Mouse (Mus musculus) G1E (cell line): ENCODE results near the gene Olfr963. TPM values are rescaled to one million over a fixed set of nuclear protein-coding genes. Genes with fewer than 3 reads are reported as not detected.
"Not testable (repeated sequence)": the region's sequence is repeated elsewhere in the genome, so short reads cannot be mapped to it uniquely, and the experiment has no call there.

Source experiments
- ATAC-seq: 2 replicates; pipeline ENCODE4 v1.8.0; 2016; ENCODE audit warnings: mild to moderate bottlenecking; ENCODE audit not compliant: insufficient number of reproducible peaks, poor library complexity, low FRiP score, severe bottlenecking; ENCODE audit errors: extremely low read depth
- DNase-seq: peaks from one replicate; pipeline ENCODE4 v3.0.0; 2012; ENCODE audit warnings: low spot score
- H3K27me3 ChIP-seq: 2 replicates; pipeline ENCODE4 v1.6.1; 2012; ENCODE audit warnings: mild to moderate bottlenecking, low read length, inconsistent platforms; ENCODE audit not compliant: insufficient read depth
- H3K36me3 ChIP-seq: replicated peaks from 2 replicates; pipeline ENCODE3; 2012; ENCODE audit warnings: mild to moderate bottlenecking, inconsistent platforms
- H3K4me1 ChIP-seq: 2 replicates; pipeline ENCODE4 v1.6.1; 2012; ENCODE audit warnings: low read depth, low read length, inconsistent platforms, mixed read lengths; ENCODE audit not compliant: insufficient read depth
- H3K4me3 ChIP-seq: 2 replicates; pipeline ENCODE4 v1.5.1; 2012; ENCODE audit warnings: low read depth, mild to moderate bottlenecking, inconsistent platforms, low read length, moderate library complexity, mixed read lengths
- H3K9me3 ChIP-seq: replicated peaks from 2 replicates; pipeline ENCODE4 v1.6.1; 2012; ENCODE audit warnings: inconsistent platforms
- CTCF ChIP-seq: IDR thresholded peaks from 2 replicates; pipeline ENCODE4 v1.5.1; 2012; ENCODE audit warnings: low read depth, low read length, inconsistent platforms, mixed read lengths
- GATA1 ChIP-seq: IDR thresholded peaks from 2 replicates; pipeline ENCODE4 v1.6.1; 2012; ENCODE audit warnings: borderline replicate concordance, low read length, inconsistent platforms, mixed read lengths
- GATA2 ChIP-seq: IDR thresholded peaks from 2 replicates; pipeline ENCODE4 v1.6.1; 2012; ENCODE audit warnings: low read depth, low read length, inconsistent platforms, borderline replicate concordance
- POLR2AphosphoS5 ChIP-seq: IDR thresholded peaks from 2 replicates; pipeline ENCODE4 v1.6.1; 2012; ENCODE audit warnings: low read depth, low read length, inconsistent platforms; ENCODE audit not compliant: insufficient replicate concordance
- TAL1 ChIP-seq: conservative IDR thresholded peaks from 2 replicates; pipeline ENCODE4 v1.6.1; 2012; ENCODE audit warnings: low read depth, low read length, inconsistent platforms, mixed read lengths
- polyA plus RNA-seq: library from polyadenylated mRNA; stranded (reverse); fragments of >175 nt; gene quantifications from 2 replicates; pipeline ENCODE4 v1.2.3, GENCODE M21; 2012
- total RNA-seq, 2 experiments: library from RNA; stranded (forward) in 1 of 2; stranded (reverse) in 1 of 2; fragments of 200-1000 nt in 1 of 2; fragments of >200 nt in 1 of 2; fragmentation: Nextera tagmentation in 1 of 2; gene quantifications; 2 replicates each; pipeline ENCODE4 v1.2.3; 2014 to 2017

Olfr963 gene
- total and polyA plus RNA-seq, 3 experiments = not detected

DNA sequence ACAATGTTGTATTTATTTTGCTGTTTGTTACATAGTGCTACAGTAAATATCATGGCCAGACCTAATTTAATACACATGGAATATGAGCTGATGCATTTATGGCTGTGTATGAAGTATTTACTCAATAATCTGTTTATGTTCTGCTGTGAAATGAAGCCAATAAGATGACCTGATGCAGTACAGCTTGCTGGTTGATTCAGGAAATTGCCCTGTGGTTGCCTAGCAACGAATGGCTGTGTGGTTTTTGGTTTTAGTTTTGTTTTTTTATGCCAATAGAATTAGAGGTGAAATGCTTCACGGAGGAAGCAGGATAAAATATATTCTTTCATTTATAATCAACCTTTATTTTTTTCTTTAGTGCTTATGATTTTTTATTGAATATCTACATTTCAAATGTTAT is 12.3 kb downstream of the Olfr963 start:
- Histone ChIP-seq H3K4me3 (no peak overlapping the region), H3K27me3 (no peaks in the 10 kb centered on the region), H3K9me3 (no peaks in the 10 kb centered on the region), H3K36me3 (no peaks in the 10 kb centered on the region), H3K4me1 (no peaks in the 10 kb centered on the region)
- ATAC-seq (no peak), DNase-seq (no peak)
- TF ChIP-seq CTCF = no peak
- TF ChIP-seq TAL1 = no peak
- no peak for TF ChIP-seq GATA2
- TF ChIP-seq GATA1 = no peak
- no peak for TF ChIP-seq POLR2AphosphoS5

DNA sequence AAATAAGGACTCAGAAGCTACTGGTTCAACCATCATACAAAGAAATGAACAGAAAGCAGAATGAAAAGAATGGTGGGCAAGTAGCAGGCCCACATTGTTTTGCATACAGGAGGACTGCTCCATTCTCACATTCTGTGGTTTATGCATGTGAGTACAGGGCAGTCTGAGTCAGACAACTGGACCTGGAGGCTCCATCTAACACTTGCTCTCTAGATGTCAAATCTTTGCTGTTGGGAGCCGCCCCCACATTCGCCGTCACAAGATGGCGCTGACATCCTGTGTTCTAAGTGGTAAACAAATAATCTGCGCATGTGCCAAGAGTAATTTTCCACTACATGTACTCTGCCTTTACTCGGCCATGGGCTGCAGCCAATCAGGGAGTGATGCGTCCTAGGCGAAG is 34.1 kb downstream of the Olfr963 start:
- DNase-seq, H3K27me3 ChIP-seq, H3K9me3 ChIP-seq, ATAC-seq, H3K36me3 ChIP-seq, H3K4me3 ChIP-seq, H3K4me1 ChIP-seq: not testable (repeated sequence)

DNA sequence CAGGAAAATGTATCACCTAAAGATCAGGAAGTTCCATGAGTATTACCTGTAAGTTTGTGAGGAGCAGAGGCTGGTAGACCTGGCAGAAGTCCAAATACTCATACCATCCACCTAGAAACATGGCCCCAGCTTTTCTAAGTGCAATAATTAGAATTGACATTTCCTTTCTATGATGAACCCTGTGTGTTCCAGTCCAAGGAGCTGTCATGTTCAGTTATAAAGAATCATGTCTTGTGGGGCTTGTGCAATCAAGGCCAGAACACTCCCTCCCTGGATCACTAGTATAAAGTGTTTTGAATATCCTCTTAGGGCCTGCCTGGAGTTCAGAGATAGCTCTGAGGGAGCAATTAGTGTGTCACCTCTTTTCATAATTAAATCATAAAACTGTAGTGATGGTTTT is 40.0 kb downstream of the Olfr963 start, which contains the start of gene Olfr149:
Olfr149 (minus strand) TSS at position 101 of the 400 bp plus-strand sequence.
- ATAC-seq (no peak), DNase-seq (no peak)
- Histone ChIP-seq H3K4me1 (no peaks in the 10 kb centered on the region), H3K9me3 (no peaks in the 10 kb centered on the region), H3K36me3 (no peaks in the 10 kb centered on the region), H3K4me3 (no peak within 1 kb of the TSS), H3K27me3 (no peaks in the 10 kb centered on the region)
- TF ChIP-seq TAL1 (no peak), CTCF (no peak), GATA2 (no peak), POLR2AphosphoS5 (no peak), GATA1 (no peak)

DNA sequence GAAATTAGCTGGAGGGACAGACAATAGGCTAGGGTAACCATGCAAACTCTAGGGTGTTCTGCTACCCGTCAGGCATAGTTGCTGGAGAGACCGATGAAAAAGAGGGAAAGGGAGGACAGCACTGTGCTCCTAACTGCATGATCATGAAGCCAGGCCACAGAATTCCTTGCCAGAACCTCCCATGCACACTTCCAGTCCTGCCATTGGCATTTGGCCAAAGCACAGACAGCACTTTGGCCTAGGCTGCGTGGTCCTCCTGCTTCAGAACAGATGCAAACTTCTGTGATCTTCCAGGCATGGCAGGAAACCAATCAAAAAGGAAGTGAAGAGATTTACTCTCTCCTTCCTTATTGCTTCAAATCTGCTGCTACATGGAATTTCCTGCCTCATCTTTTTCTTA is 42.0 kb downstream of the Olfr963 start:
- ATAC-seq = no peak
- Histone ChIP-seq H3K27me3 (no peaks in the 10 kb centered on the region), H3K36me3 (no peaks in the 10 kb centered on the region), H3K4me3 (no peak overlapping the region), H3K9me3 (no peaks in the 10 kb centered on the region), H3K4me1 (no peaks in the 10 kb centered on the region)
- TF ChIP-seq GATA1 (no peak), GATA2 (no peak)
- no peak for DNase-seq

DNA sequence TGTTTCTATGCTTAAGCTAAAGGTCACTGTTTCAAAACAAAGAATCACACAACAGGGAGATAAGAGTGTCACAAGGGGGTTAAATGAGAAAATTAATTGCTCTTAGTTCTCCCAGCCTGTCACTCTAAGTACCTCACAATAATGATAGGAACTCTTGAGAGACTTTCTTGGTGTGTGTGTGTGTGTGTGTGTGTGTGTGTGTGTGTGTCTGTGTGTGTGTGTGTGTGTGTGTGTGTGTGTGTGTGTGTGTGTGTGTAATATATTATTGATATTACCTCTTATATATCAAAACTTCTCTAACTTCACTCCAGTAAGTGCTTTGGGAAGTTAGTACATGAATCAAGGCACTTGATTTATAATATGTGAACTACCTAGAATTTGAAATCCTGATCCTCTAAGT is 44.0 kb downstream of the Olfr963 start, which contains the start of gene Olfr965:
Olfr965 (plus strand) TSS at position 301 of the 400 bp plus-strand sequence.
- Histone ChIP-seq H3K27me3 (no peaks in the 10 kb centered on the region), H3K9me3 (no peaks in the 10 kb centered on the region), H3K4me1 (no peaks in the 10 kb centered on the region), H3K4me3 (no peak within 1 kb of the TSS), H3K36me3 (no peaks in the 10 kb centered on the region)
- TF ChIP-seq TAL1 (no peak), GATA1 (no peak)
- ATAC-seq (no peak), DNase-seq (no peak)

Other genes starting within 250 kb of the Olfr963 start
Only the 20 nearest of the 21 such genes appear.
- not detected in 2 replicates for gene Olfr952, start 240.1 kb upstream of the Olfr963 start, total RNA-seq (2014; fragmentation: Nextera tagmentation)
- not detected in 2 replicates for gene Olfr952, start 240.1 kb upstream of the Olfr963 start, total RNA-seq (2017)
- gene Olfr952, start 240.1 kb upstream of the Olfr963 start, polyA plus RNA-seq = not detected in 2 replicates
- not detected in 2 replicates for gene Olfr954, start 210.5 kb upstream of the Olfr963 start, total RNA-seq (2014; fragmentation: Nextera tagmentation)
- gene Olfr954, start 210.5 kb upstream of the Olfr963 start, total RNA-seq (2017) = 0.06 and 0.11 TPM in 2 replicates
- not detected in 2 replicates for gene Olfr954, start 210.5 kb upstream of the Olfr963 start, polyA plus RNA-seq
- gene Olfr955, start 195.3 kb upstream of the Olfr963 start, total RNA-seq (2014; fragmentation: Nextera tagmentation) = not detected in 2 replicates
- 0.17 TPM in 1 of 2 replicates, not detected in the other for gene Olfr955, start 195.3 kb upstream of the Olfr963 start, total RNA-seq (2017)
- gene Olfr955, start 195.3 kb upstream of the Olfr963 start, polyA plus RNA-seq = not detected in 2 replicates
- gene Olfr44, start 173.2 kb upstream of the Olfr963 start, total RNA-seq (2014; fragmentation: Nextera tagmentation) = not detected in 2 replicates
- 0.05 TPM in 1 of 2 replicates, not detected in the other for gene Olfr44, start 173.2 kb upstream of the Olfr963 start, total RNA-seq (2017)
- gene Olfr44, start 173.2 kb upstream of the Olfr963 start, polyA plus RNA-seq = not detected in 2 replicates
- gene Olfr957, start 151.4 kb upstream of the Olfr963 start, total RNA-seq (2014; fragmentation: Nextera tagmentation) = not detected in 2 replicates
- 0.22 TPM in 1 of 2 replicates, not detected in the other for gene Olfr957, start 151.4 kb upstream of the Olfr963 start, total RNA-seq (2017)
- gene Olfr957, start 151.4 kb upstream of the Olfr963 start, polyA plus RNA-seq = not detected in 2 replicates
- not detected in 2 replicates for gene Olfr958, start 113.2 kb upstream of the Olfr963 start, total RNA-seq (2014; fragmentation: Nextera tagmentation)
- gene Olfr958, start 113.2 kb upstream of the Olfr963 start, total RNA-seq (2017) = 0.06 and 0.11 TPM in 2 replicates
- gene Olfr958, start 113.2 kb upstream of the Olfr963 start, polyA plus RNA-seq = not detected in 2 replicates
- not detected in 2 replicates for gene Olfr959, start 91.6 kb upstream of the Olfr963 start, total RNA-seq (2014; fragmentation: Nextera tagmentation)
- 0.05 and 0.23 TPM in 2 replicates for gene Olfr959, start 91.6 kb upstream of the Olfr963 start, total RNA-seq (2017)
- not detected in 2 replicates for gene Olfr959, start 91.6 kb upstream of the Olfr963 start, polyA plus RNA-seq
- gene AW551984, start 62.8 kb upstream of the Olfr963 start, total RNA-seq (2014; fragmentation: Nextera tagmentation) = not detected in 2 replicates
- gene AW551984, start 62.8 kb upstream of the Olfr963 start, total RNA-seq (2017) = 0.27 TPM in 1 of 2 replicates, not detected in the other
- not detected in 2 replicates for gene AW551984, start 62.8 kb upstream of the Olfr963 start, polyA plus RNA-seq
- gene Olfr148, start 56.5 kb upstream of the Olfr963 start, total RNA-seq (2014; fragmentation: Nextera tagmentation) = not detected in 2 replicates
- gene Olfr148, start 56.5 kb upstream of the Olfr963 start, total RNA-seq (2017) = 0.12 TPM in 1 of 2 replicates, not detected in the other
- not detected in 2 replicates for gene Olfr148, start 56.5 kb upstream of the Olfr963 start, polyA plus RNA-seq
- gene Olfr960, start 45.8 kb upstream of the Olfr963 start, total RNA-seq (2014; fragmentation: Nextera tagmentation) = not detected in 2 replicates
- gene Olfr960, start 45.8 kb upstream of the Olfr963 start, total RNA-seq (2017) = 0.49 TPM in 1 of 2 replicates, not detected in the other
- not detected in 2 replicates for gene Olfr960, start 45.8 kb upstream of the Olfr963 start, polyA plus RNA-seq
- not detected in 2 replicates for gene Olfr961, start 22.1 kb upstream of the Olfr963 start, total RNA-seq (2014; fragmentation: Nextera tagmentation)
- 0.11 and 0.12 TPM in 2 replicates for gene Olfr961, start 22.1 kb upstream of the Olfr963 start, total RNA-seq (2017)
- not detected in 2 replicates for gene Olfr961, start 22.1 kb upstream of the Olfr963 start, polyA plus RNA-seq
- gene Olfr149, start 39.9 kb downstream of the Olfr963 start, total RNA-seq (2014; fragmentation: Nextera tagmentation) = not detected in 2 replicates
- gene Olfr149, start 39.9 kb downstream of the Olfr963 start, total RNA-seq (2017) = 0.17 TPM in 1 of 2 replicates, not detected in the other
- not detected in 2 replicates for gene Olfr149, start 39.9 kb downstream of the Olfr963 start, polyA plus RNA-seq
- not detected in 2 replicates for gene Olfr965, start 44.1 kb downstream of the Olfr963 start, total RNA-seq (2014; fragmentation: Nextera tagmentation)
- 0.23 TPM in 1 of 2 replicates, not detected in the other for gene Olfr965, start 44.1 kb downstream of the Olfr963 start, total RNA-seq (2017)
- not detected in 2 replicates for gene Olfr965, start 44.1 kb downstream of the Olfr963 start, polyA plus RNA-seq
- not detected in 2 replicates for gene Olfr150, start 63.8 kb downstream of the Olfr963 start, total RNA-seq (2014; fragmentation: Nextera tagmentation)
- gene Olfr150, start 63.8 kb downstream of the Olfr963 start, total RNA-seq (2017) = 0.11 TPM in 1 of 2 replicates, not detected in the other
- gene Olfr150, start 63.8 kb downstream of the Olfr963 start, polyA plus RNA-seq = not detected in 2 replicates
- gene Olfr967, start 79.0 kb downstream of the Olfr963 start, total RNA-seq (2014; fragmentation: Nextera tagmentation) = not detected in 2 replicates
- 0.16 TPM in 1 of 2 replicates, not detected in the other for gene Olfr967, start 79.0 kb downstream of the Olfr963 start, total RNA-seq (2017)
- gene Olfr967, start 79.0 kb downstream of the Olfr963 start, polyA plus RNA-seq = not detected in 2 replicates
- gene Olfr968, start 116.0 kb downstream of the Olfr963 start, total RNA-seq (2014; fragmentation: Nextera tagmentation) = not detected in 2 replicates
- gene Olfr968, start 116.0 kb downstream of the Olfr963 start, total RNA-seq (2017) = 0.06 and 0.11 TPM in 2 replicates
- not detected in 2 replicates for gene Olfr968, start 116.0 kb downstream of the Olfr963 start, polyA plus RNA-seq
- gene Olfr969, start 123.7 kb downstream of the Olfr963 start, total RNA-seq (2014; fragmentation: Nextera tagmentation) = not detected in 2 replicates
- gene Olfr969, start 123.7 kb downstream of the Olfr963 start, total RNA-seq (2017) = not detected in 2 replicates
- gene Olfr969, start 123.7 kb downstream of the Olfr963 start, polyA plus RNA-seq = not detected in 2 replicates
- gene Olfr970, start 141.7 kb downstream of the Olfr963 start, total RNA-seq (2014; fragmentation: Nextera tagmentation) = not detected in 2 replicates
- gene Olfr970, start 141.7 kb downstream of the Olfr963 start, total RNA-seq (2017) = 0.33 TPM in 1 of 2 replicates, not detected in the other
- not detected in 2 replicates for gene Olfr970, start 141.7 kb downstream of the Olfr963 start, polyA plus RNA-seq
- gene Olfr971, start 169.7 kb downstream of the Olfr963 start, total RNA-seq (2014; fragmentation: Nextera tagmentation) = not detected in 2 replicates
- gene Olfr971, start 169.7 kb downstream of the Olfr963 start, total RNA-seq (2017) = not detected in 2 replicates
- not detected in 2 replicates for gene Olfr971, start 169.7 kb downstream of the Olfr963 start, polyA plus RNA-seq
- gene Olfr972, start 199.2 kb downstream of the Olfr963 start, total RNA-seq (2014; fragmentation: Nextera tagmentation) = not detected in 2 replicates
- gene Olfr972, start 199.2 kb downstream of the Olfr963 start, total RNA-seq (2017) = 0.44 TPM in 1 of 2 replicates, not detected in the other
- not detected in 2 replicates for gene Olfr972, start 199.2 kb downstream of the Olfr963 start, polyA plus RNA-seq